Mouse (Mus musculus): ENCODE data around the gene Nr1i3. TPM values are rescaled to one million over a fixed set of nuclear protein-coding genes. Genes with fewer than 3 reads are reported as not detected.

The Nr1i3 gene
- polyA plus RNA-seq, 1 experiment from 2014 or later = 0.33 TPM

GRCm38 (mm10) chr1:171263185-171263611, 49.4 kb downstream of the Nr1i3 start:
- H3K4me2 ChIP-seq = peak overlapping the region; percentile 47

GRCm38 (mm10) chr1:171263666-171264461, 50.1 kb downstream of the Nr1i3 start:
- WGBS = 65% methylated on average over 3 of the region's 3 CpGs
- no peaks in the 10 kb centered on the region for H3K9me3 ChIP-seq
- no peak overlapping the region for H3K4me3 ChIP-seq
- H3K27me3 ChIP-seq = no peaks in the 10 kb centered on the region
- peaks cover 11% of the 10 kb centered on the region for H3K36me3 ChIP-seq
- H3K4me1 ChIP-seq = peaks cover 19% of the 10 kb centered on the region
- no peak for ATAC-seq (ENCODE audit: insufficient number of reproducible peaks, low FRiP score, low TSS enrichment, low read depth)
- H3K4me2 ChIP-seq = 0 out of 2 replicates have a peak overlapping the region, but pooled peaks have one; percentile 47
- peak overlapping the region; percentile 91 for H3K27ac ChIP-seq
- H3K9ac ChIP-seq = no peak overlapping the region

More at GRCm38 (mm10) chr1:171263185-171263611, 49.4 kb downstream of the Nr1i3 start:
- Histone ChIP-seq H3K36me3 (peaks cover 17% of the 10 kb centered on the region), H3K4me1 (peaks cover 19% of the 10 kb centered on the region), H3K9ac (no peak overlapping the region), H3K27ac (peak overlapping the region; percentile 91), H3K9me3 (no peaks in the 10 kb centered on the region), H3K27me3 (no peaks in the 10 kb centered on the region), H3K4me3 (peak overlapping the region; percentile 25)
- peak; percentile 80 for ATAC-seq (ENCODE audit: insufficient number of reproducible peaks, low FRiP score, low TSS enrichment, low read depth)
- WGBS = 0% methylated on average over 2 of the region's 2 CpGs

GRCm38 (mm10) chr1:171265971-171266744, 52.4 kb downstream of the Nr1i3 start:
- Histone ChIP-seq H3K27me3 (no peaks in the 10 kb centered on the region), H3K4me3 (no peak overlapping the region), H3K4me1 (peaks cover 25% of the 10 kb centered on the region), H3K27ac (no peak overlapping the region), H3K4me2 (no peak overlapping the region), H3K9ac (no peak overlapping the region), H3K9me3 (no peaks in the 10 kb centered on the region), H3K36me3 (no peaks in the 10 kb centered on the region)
- WGBS = 54% methylated on average over 4 of the region's 4 CpGs
- ATAC-seq (ENCODE audit: insufficient number of reproducible peaks, low FRiP score, low TSS enrichment, low read depth) = no peak

GRCm38 (mm10) chr1:171268341-171268740, 54.6 kb downstream of the Nr1i3 start:
- Histone ChIP-seq H3K36me3 (peaks cover 14% of the 10 kb centered on the region), H3K4me3 (no peak overlapping the region), H3K9me3 (no peaks in the 10 kb centered on the region), H3K4me2 (no peak overlapping the region), H3K27me3 (no peaks in the 10 kb centered on the region), H3K9ac (no peak overlapping the region), H3K27ac (no peak overlapping the region), H3K4me1 (peaks cover 23% of the 10 kb centered on the region)
- WGBS = 61% methylated on average over 1 of the region's 1 CpGs
- ATAC-seq (ENCODE audit: insufficient number of reproducible peaks, low FRiP score, low TSS enrichment, low read depth) = no peak

- Histone ChIP-seq H3K4me3 (peak within 1 kb of the TSS; percentile 80), H3K27ac (peak within 1 kb of the TSS; percentile 74), H3K4me1 (peaks cover 17% of the 10 kb centered on the region), H3K9ac (peak within 1 kb of the TSS; percentile 74), H3K9me3 (no peaks in the 10 kb centered on the region), H3K36me3 (peaks cover 30% of the 10 kb centered on the region), H3K4me2 (peak within 1 kb of the TSS; percentile 92), H3K27me3 (no peaks in the 10 kb centered on the region)
- ATAC-seq (ENCODE audit: insufficient number of reproducible peaks, low FRiP score, low TSS enrichment, low read depth) = peak; percentile 93
- 3% methylated on average over 36 of the region's 36 CpGs for WGBS
Observed at GRCm38 (mm10) chr1:171269848-171270572, 56.2 kb downstream of the Nr1i3 start, which contains the start of gene B4galt3. B4galt3 (plus strand) TSS chr1:171270328.

Other genes with a start within 250 kb of the Nr1i3 start
- gene Fcgr2b, start 237.4 kb upstream of the Nr1i3 start, polyA plus RNA-seq (2015; fragmentation: Nextera tagmentation; extraction: Ambion mirVana) = 3.2 and 3.8 TPM in 2 replicates
- gene Fcgr4, start 195.1 kb upstream of the Nr1i3 start, polyA plus RNA-seq (2015; fragmentation: Nextera tagmentation; extraction: Ambion mirVana) = 1.0 and 1.1 TPM in 2 replicates
- gene Fcgr3, start 149.0 kb upstream of the Nr1i3 start, polyA plus RNA-seq (2015; fragmentation: Nextera tagmentation; extraction: Ambion mirVana) = 25.9 and 32.2 TPM in 2 replicates
- 1.1 and 2.2 TPM in 2 replicates for gene Cfap126, start 100.1 kb upstream of the Nr1i3 start, polyA plus RNA-seq (2015; fragmentation: Nextera tagmentation; extraction: Ambion mirVana)
- gene Sdhc, start 63.4 kb upstream of the Nr1i3 start, polyA plus RNA-seq (2015; fragmentation: Nextera tagmentation; extraction: Ambion mirVana) = 235 and 256 TPM in 2 replicates
- 6.8 and 9.3 TPM in 2 replicates for gene Mpz, start 63.3 kb upstream of the Nr1i3 start, polyA plus RNA-seq (2015; fragmentation: Nextera tagmentation; extraction: Ambion mirVana)
- 5.8 and 7.1 TPM in 2 replicates for gene Pcp4l1, start 17.7 kb upstream of the Nr1i3 start, polyA plus RNA-seq (2015; fragmentation: Nextera tagmentation; extraction: Ambion mirVana)
- 29.8 and 32.7 TPM in 2 replicates for gene Tomm40l, start 8.5 kb downstream of the Nr1i3 start, polyA plus RNA-seq (2015; fragmentation: Nextera tagmentation; extraction: Ambion mirVana)
- gene Apoa2, start 11.1 kb downstream of the Nr1i3 start, polyA plus RNA-seq (2015; fragmentation: Nextera tagmentation; extraction: Ambion mirVana) = 3.6 and 17.5 TPM in 2 replicates
- 94.7 and 98.6 TPM in 2 replicates for gene Fcer1g, start 20.4 kb downstream of the Nr1i3 start, polyA plus RNA-seq (2015; fragmentation: Nextera tagmentation; extraction: Ambion mirVana)
- gene Adamts4, start 36.5 kb downstream of the Nr1i3 start, polyA plus RNA-seq (2015; fragmentation: Nextera tagmentation; extraction: Ambion mirVana) = 17.6 and 19.4 TPM in 2 replicates
- 217 and 252 TPM in 2 replicates for gene Ndufs2, start 37.4 kb downstream of the Nr1i3 start, polyA plus RNA-seq (2015; fragmentation: Nextera tagmentation; extraction: Ambion mirVana)
- gene B4galt3, start 56.4 kb downstream of the Nr1i3 start, polyA plus RNA-seq (2015; fragmentation: Nextera tagmentation; extraction: Ambion mirVana) = 63.2 and 69.1 TPM in 2 replicates
- gene Ppox, start 67.2 kb downstream of the Nr1i3 start, polyA plus RNA-seq (2015; fragmentation: Nextera tagmentation; extraction: Ambion mirVana) = 44.7 and 49.5 TPM in 2 replicates
- gene Usp21, start 74.0 kb downstream of the Nr1i3 start, polyA plus RNA-seq (2015; fragmentation: Nextera tagmentation; extraction: Ambion mirVana) = 81.5 and 83.1 TPM in 2 replicates
- gene Ufc1, start 81.1 kb downstream of the Nr1i3 start, polyA plus RNA-seq (2015; fragmentation: Nextera tagmentation; extraction: Ambion mirVana) = 113 and 116 TPM in 2 replicates
- 52.2 and 56.9 TPM in 2 replicates for gene Dedd, start 115.2 kb downstream of the Nr1i3 start, polyA plus RNA-seq (2015; fragmentation: Nextera tagmentation; extraction: Ambion mirVana)
- gene Nit1, start 131.7 kb downstream of the Nr1i3 start, polyA plus RNA-seq (2015; fragmentation: Nextera tagmentation; extraction: Ambion mirVana) = 38.8 and 38.9 TPM in 2 replicates
- gene Pfdn2, start 131.7 kb downstream of the Nr1i3 start, polyA plus RNA-seq (2015; fragmentation: Nextera tagmentation; extraction: Ambion mirVana) = 93.0 and 95.1 TPM in 2 replicates
- 1.5 TPM in 2 replicates for gene Klhdc9, start 146.8 kb downstream of the Nr1i3 start, polyA plus RNA-seq (2015; fragmentation: Nextera tagmentation; extraction: Ambion mirVana)
- 56.3 and 61.5 TPM in 2 replicates for gene Nectin4, start 156.1 kb downstream of the Nr1i3 start, polyA plus RNA-seq (2015; fragmentation: Nextera tagmentation; extraction: Ambion mirVana)
- gene Arhgap30, start 175.0 kb downstream of the Nr1i3 start, polyA plus RNA-seq (2015; fragmentation: Nextera tagmentation; extraction: Ambion mirVana) = 2.9 and 3.2 TPM in 2 replicates
- gene Usf1, start 197.3 kb downstream of the Nr1i3 start, polyA plus RNA-seq (2015; fragmentation: Nextera tagmentation; extraction: Ambion mirVana) = 71.1 and 75.8 TPM in 2 replicates
- gene Tstd1, start 204.9 kb downstream of the Nr1i3 start, polyA plus RNA-seq (2015; fragmentation: Nextera tagmentation; extraction: Ambion mirVana) = 5.2 and 8.5 TPM in 2 replicates
- 68.3 and 70.6 TPM in 2 replicates for gene F11r, start 223.6 kb downstream of the Nr1i3 start, polyA plus RNA-seq (2015; fragmentation: Nextera tagmentation; extraction: Ambion mirVana)